Mouse (Mus musculus): ENCODE data around the gene Cer1. TPM values are rescaled to one million over a fixed set of nuclear protein-coding genes. Genes with fewer than 3 reads are reported as not detected.

The Cer1 gene
- polyA plus RNA-seq, 1 experiment from 2014 or later = not detected

DNA sequence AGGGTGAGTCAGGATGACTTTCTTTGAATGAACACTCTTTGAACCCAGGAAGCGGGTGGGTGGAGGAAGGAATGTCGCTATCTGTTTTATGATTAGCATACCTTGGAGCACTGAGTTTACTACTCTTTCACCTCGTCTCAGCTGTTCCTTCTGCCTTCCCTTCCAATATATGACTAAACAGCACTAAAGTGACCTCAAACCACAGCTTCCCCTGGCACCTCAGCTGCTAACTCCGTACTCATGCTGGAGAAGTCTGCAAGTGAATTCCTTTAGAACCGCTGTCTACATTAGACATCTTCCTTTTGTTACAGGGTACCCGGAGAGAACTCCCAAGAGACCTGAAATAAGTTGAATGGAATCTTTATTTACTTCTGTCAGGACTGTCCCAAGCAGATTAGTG, 14.0 kb downstream of the Cer1 start:
- Histone ChIP-seq H3K4me3 (ENCODE audit: low read depth, low read length) (no peak overlapping the region), H3K4me1 (ENCODE audit: insufficient read depth) (no peaks in the 10 kb centered on the region; the same call in none of the 2 replicates), H3K4me2 (ENCODE audit: low read depth, low read length) (no peak overlapping the region), H3K9ac (replicated peaks) (no peak overlapping the region), H3K27me3 (ENCODE audit: insufficient read depth, low read length) (no peaks in the 10 kb centered on the region), H3K36me3 (replicated peaks; ENCODE audit: insufficient read depth, low read length) (no peaks in the 10 kb centered on the region), H3K9me3 (ENCODE audit: low read length) (no peaks in the 10 kb centered on the region), H3K27ac (ENCODE audit: low read depth) (no peak overlapping the region)
- TF ChIP-seq EP300 (IDR thresholded peaks at IDR 0.05; ENCODE audit: low read depth) (no peak), CTCF (IDR thresholded peaks at IDR 0.05; ENCODE audit: low read depth) (no peak)
- DNase-seq (no peak), ATAC-seq (no peak)
- 36% methylated on average over 5 of the region's 6 CpGs for WGBS (ENCODE audit: insufficient replicate concordance)

- Histone ChIP-seq H3K4me1 (ENCODE audit: insufficient read depth) (no peaks in the 10 kb centered on the region; the same call in 1 of the 2 replicates), H3K4me2 (ENCODE audit: low read depth, low read length) (no peak overlapping the region), H3K9ac (replicated peaks) (no peak overlapping the region), H3K27me3 (ENCODE audit: insufficient read depth, low read length) (no peaks in the 10 kb centered on the region), H3K36me3 (replicated peaks; ENCODE audit: insufficient read depth, low read length) (no peaks in the 10 kb centered on the region), H3K9me3 (ENCODE audit: low read length) (no peaks in the 10 kb centered on the region), H3K4me3 (ENCODE audit: low read depth, low read length) (no peak overlapping the region), H3K27ac (ENCODE audit: low read depth) (no peak overlapping the region)
- 72% methylated on average over 5 of the region's 5 CpGs for WGBS (ENCODE audit: insufficient replicate concordance)
- no peak for DNase-seq
- no peak for TF ChIP-seq EP300 (IDR thresholded peaks at IDR 0.05; ENCODE audit: low read depth)
- TF ChIP-seq CTCF (IDR thresholded peaks at IDR 0.05; ENCODE audit: low read depth) = no peak
- ATAC-seq = no peak
Measured at GRCm38 (mm10) chr4:82867731-82868445, 17.1 kb downstream of the Cer1 start.

- Histone ChIP-seq H3K36me3 (replicated peaks; ENCODE audit: insufficient read depth, low read length) (no peaks in the 10 kb centered on the region), H3K4me3 (ENCODE audit: low read depth, low read length) (no peak overlapping the region), H3K27me3 (ENCODE audit: insufficient read depth, low read length) (no peaks in the 10 kb centered on the region), H3K9me3 (ENCODE audit: low read length) (no peaks in the 10 kb centered on the region), H3K4me2 (ENCODE audit: low read depth, low read length) (no peak overlapping the region), H3K27ac (ENCODE audit: low read depth) (no peak overlapping the region), H3K4me1 (ENCODE audit: insufficient read depth) (no peaks in the 10 kb centered on the region), H3K9ac (replicated peaks) (no peak overlapping the region)
- TF ChIP-seq EP300 (IDR thresholded peaks at IDR 0.05; ENCODE audit: low read depth) = no peak
- TF ChIP-seq CTCF (IDR thresholded peaks at IDR 0.05; ENCODE audit: low read depth) = no peak
- WGBS (ENCODE audit: insufficient replicate concordance) = 52% methylated on average over 4 of the region's 4 CpGs
- ATAC-seq = no peak
- DNase-seq = no peak
Measured at GRCm38 (mm10) chr4:82867111-82867510, 17.8 kb downstream of the Cer1 start.

DNA sequence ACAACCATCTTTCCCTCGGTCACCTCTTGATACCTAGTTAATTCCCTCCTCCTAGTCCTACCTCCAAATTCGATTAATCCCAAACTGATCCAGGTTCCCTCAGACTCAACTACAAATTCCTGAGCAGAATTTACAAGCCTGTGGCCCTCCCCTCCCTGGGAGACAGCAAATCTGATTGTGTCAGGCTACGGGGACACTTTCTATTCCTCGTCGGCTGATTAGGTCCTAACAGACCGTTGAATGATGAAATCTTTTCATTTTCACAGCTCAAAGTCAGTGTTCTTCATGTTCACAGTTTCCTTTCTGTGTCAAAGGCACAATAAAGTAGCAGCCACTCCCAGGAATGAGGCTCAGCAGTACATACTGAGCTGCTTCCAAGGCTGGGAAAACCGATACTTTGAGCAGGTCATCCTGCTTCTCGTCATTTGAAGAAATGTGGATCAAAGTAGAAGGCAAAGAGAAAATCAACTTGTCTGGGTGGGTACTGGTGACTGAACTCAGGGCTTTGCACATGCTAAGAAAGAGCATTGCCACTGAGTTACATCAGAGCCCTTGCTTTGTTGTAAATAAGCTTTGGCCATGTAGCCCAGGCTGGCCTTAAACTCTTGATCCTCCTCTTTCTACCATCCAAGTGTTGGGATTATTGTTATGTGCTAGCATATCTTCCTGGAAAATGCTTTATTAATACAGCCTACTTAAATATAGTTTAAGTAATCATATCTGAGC, 19.8 kb downstream of the Cer1 start:
- Histone ChIP-seq H3K27ac (ENCODE audit: low read depth) (no peak overlapping the region), H3K4me2 (ENCODE audit: low read depth, low read length) (no peak overlapping the region), H3K4me3 (ENCODE audit: low read depth, low read length) (no peak overlapping the region), H3K27me3 (ENCODE audit: insufficient read depth, low read length) (no peaks in the 10 kb centered on the region), H3K4me1 (ENCODE audit: insufficient read depth) (no peaks in the 10 kb centered on the region), H3K36me3 (replicated peaks; ENCODE audit: insufficient read depth, low read length) (no peaks in the 10 kb centered on the region), H3K9me3 (ENCODE audit: low read length) (no peaks in the 10 kb centered on the region), H3K9ac (replicated peaks) (no peak overlapping the region)
- ATAC-seq (no peak), DNase-seq (no peak)
- TF ChIP-seq EP300 (IDR thresholded peaks at IDR 0.05; ENCODE audit: low read depth) (no peak), CTCF (IDR thresholded peaks at IDR 0.05; ENCODE audit: low read depth) (no peak)
- 66% methylated on average over 8 of the region's 8 CpGs for WGBS (ENCODE audit: insufficient replicate concordance)

DNA sequence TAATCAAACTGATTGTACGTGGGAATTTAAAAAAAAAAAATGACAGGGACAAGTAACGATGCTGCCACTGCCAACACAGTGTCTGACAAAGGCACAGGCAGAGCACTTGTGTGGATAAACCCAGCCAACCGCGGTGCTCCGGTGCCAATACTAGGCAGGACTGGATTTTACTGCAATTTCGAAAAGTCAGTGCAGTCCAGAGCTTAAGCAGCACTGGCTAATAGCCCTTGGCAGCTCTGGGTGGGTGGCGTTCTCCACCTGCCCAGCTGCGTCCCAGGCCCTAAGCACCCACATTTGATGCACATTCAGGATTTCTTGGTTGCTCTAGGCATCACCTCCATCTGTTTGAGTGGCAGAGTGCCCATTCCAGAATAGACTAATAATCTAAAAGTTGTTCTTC, 21.6 kb downstream of the Cer1 start:
- Histone ChIP-seq H3K9ac (replicated peaks) (no peak overlapping the region), H3K27me3 (ENCODE audit: insufficient read depth, low read length) (no peaks in the 10 kb centered on the region), H3K4me1 (ENCODE audit: insufficient read depth) (no peaks in the 10 kb centered on the region), H3K4me3 (ENCODE audit: low read depth, low read length) (no peak overlapping the region), H3K9me3 (ENCODE audit: low read length) (no peaks in the 10 kb centered on the region), H3K27ac (ENCODE audit: low read depth) (no peak overlapping the region), H3K4me2 (ENCODE audit: low read depth, low read length) (no peak overlapping the region), H3K36me3 (replicated peaks; ENCODE audit: insufficient read depth, low read length) (no peaks in the 10 kb centered on the region)
- ATAC-seq (no peak), DNase-seq (no peak)
- WGBS (ENCODE audit: insufficient replicate concordance) = 85% methylated on average over 8 of the region's 8 CpGs
- TF ChIP-seq CTCF (IDR thresholded peaks at IDR 0.05; ENCODE audit: low read depth) (no peak), EP300 (IDR thresholded peaks at IDR 0.05; ENCODE audit: low read depth) (no peak)

DNA sequence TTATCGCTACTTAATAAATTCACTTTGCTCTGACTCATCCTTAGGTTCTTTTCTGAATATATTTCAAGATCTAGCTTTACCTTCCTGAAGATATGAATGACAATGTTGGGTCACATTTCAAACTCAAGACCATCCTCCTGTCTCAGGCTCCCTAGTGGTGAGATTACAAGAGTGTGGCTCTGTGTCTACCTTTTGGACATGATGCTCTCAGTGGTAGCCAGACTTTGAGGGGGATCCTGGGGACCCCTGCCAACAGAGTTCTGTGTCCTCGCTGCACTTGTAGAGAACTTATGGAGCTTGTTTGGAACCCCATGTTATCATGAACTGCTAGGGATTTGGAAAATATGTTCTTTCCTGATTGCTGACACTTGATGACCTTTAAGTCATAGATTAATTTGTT, 23.5 kb downstream of the Cer1 start:
- TF ChIP-seq CTCF (IDR thresholded peaks at IDR 0.05; ENCODE audit: low read depth) = no peak
- TF ChIP-seq EP300 (IDR thresholded peaks at IDR 0.05; ENCODE audit: low read depth) = no peak
- WGBS (ENCODE audit: insufficient replicate concordance) = 84% methylated on average over 2 of the region's 2 CpGs
- ATAC-seq = no peak

More for the DNA sequence above, 23.5 kb downstream of the Cer1 start:
- Histone ChIP-seq H3K4me1 (ENCODE audit: insufficient read depth) (no peaks in the 10 kb centered on the region), H3K9ac (replicated peaks) (no peak overlapping the region), H3K9me3 (ENCODE audit: low read length) (no peaks in the 10 kb centered on the region), H3K4me3 (ENCODE audit: low read depth, low read length) (no peak overlapping the region), H3K36me3 (replicated peaks; ENCODE audit: insufficient read depth, low read length) (no peaks in the 10 kb centered on the region), H3K4me2 (ENCODE audit: low read depth, low read length) (no peak overlapping the region), H3K27me3 (ENCODE audit: insufficient read depth, low read length) (no peaks in the 10 kb centered on the region), H3K27ac (ENCODE audit: low read depth) (no peak overlapping the region)
- no peak for DNase-seq
